Mouse (Mus musculus): ENCODE results near the gene Myg1. TPM values are rescaled to one million over a fixed set of nuclear protein-coding genes. Genes with fewer than 3 reads are reported as not detected.

Myg1 gene
- polyA plus RNA-seq (2015; fragmentation: Nextera tagmentation; extraction: Ambion mirVana), result 69.0 and 80.3 TPM in 2 replicates

GRCm38 (mm10) chr15:102331610-102332015 is at the start of gene Myg1:
Myg1 (plus strand) TSS chr15:102331709.

DNA sequence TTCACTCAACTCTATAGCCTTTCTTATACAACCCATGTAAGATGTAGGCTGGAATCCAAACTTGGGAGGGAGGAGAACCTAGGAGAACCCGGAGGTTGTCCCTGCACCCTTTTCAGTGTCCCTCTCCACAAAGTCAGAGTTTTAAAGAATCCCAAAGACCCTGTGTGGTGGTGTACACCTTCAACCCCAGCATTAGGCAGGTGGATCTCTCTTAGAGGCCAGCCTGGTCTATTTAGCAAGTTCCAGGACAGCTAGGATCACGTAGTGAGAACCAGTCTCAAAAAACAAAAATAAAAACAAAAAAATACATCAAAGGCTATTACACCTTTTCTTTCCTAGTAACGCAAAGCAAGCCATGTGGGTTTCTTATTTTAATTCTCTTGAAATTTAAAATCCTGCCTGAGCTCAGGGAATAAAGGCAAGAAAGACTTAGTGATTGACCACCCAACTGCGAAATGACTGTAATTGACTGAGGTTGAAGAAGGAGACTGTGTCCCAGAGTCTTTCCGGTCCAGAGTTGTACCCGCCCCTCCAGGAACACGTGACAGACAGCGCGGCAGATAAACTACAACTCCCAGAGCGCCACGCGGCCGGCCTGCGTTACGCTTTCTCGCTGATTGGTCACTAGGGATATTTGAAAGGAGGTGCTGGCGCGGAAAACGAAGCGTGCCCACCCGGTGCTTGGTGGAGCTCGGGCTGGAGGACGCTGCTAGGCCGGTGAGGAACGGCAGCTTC is 35.7 kb upstream of the Myg1 start, which contains the start of gene Espl1:
Gene Espl1, plus strand, starts transcription at position 634 of the 735 bp plus-strand sequence.

GRCm38 (mm10) chr15:102326022-102326576 is 5.4 kb upstream of the Myg1 start, which contains the start of gene Pfdn5:
Pfdn5 (plus strand) TSS chr15:102326116.

DNA sequence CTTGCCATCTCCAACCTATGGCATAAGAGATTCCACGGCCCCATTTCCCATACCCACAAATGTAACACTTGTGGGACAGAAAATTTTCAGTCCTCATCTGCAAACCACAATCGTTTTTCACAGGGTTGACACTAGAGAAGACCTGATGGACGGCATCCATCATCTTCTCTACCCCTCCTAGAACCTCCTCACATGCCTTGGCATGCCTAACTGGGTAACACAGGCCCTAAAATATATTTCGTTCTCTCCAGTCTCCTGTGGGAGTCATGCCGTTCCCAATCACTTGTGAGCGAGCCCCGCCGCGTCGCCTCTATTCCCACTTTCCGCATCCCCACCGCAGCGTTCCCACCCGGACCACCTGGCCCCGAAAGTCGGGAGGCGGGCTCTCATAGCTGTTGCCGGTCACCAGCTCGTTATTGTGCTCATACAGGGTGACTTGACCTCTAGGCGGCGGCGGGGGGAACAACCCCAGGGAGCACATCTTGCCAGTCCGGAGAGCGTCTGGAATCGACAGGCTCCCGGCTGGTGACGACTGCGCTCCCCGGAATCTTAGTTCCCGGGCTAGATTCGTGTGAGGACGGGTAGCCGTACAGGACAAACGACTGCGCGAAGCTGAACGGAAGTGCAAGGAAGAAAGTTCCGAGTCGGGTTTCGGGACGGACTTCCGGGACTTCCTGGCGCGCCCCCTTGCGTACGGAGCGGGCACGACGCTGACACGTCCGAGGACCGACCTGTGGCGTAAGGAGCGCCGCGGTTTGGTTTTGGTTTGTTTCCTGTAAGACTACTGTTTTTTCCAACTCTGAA is 18.8 kb downstream of the Myg1 start, which contains the start of gene Aaas:
Gene Aaas, minus strand, starts transcription at position 634 of the 804 bp plus-strand sequence.

DNA sequence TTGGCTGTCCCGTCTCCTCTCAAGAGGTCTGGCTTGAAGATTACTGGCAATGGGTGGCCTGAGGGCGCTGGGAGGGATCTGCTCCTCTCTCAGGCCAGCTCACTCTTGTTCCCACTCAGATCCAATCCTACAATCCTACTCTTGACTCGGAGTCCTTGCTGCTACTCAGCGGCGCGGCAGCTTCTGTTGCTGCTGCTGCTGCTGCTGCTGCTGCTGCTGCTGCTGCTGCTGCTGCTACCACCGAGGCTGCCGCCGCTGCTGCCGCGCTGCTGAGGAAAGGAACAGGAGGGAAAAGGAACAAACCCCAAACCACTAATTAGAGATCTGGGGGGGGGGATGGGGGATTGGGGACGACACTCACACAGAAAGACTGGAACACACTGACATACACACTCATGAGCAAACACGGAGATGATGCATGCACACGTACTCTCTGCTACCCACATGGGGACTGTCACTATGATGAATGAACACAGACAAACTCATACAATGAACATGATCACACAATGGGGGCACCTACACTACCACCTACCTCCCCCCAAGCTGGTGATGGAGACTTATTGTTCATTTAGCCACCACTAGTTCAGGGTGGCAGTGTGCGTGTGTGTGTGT is 35.3 kb downstream of the Myg1 start, which contains the start of gene Sp7:
Gene Sp7, minus strand, starts transcription at position 450 of the 612 bp plus-strand sequence.

Other genes starting within 250 kb of the Myg1 start
- gene Tns2, start 231.3 kb upstream of the Myg1 start, polyA plus RNA-seq (2015; fragmentation: Nextera tagmentation; extraction: Ambion mirVana), result 8.8 and 10.3 TPM in 2 replicates
- gene Spryd3, start 195.5 kb upstream of the Myg1 start, polyA plus RNA-seq (2015; fragmentation: Nextera tagmentation; extraction: Ambion mirVana), result 107 and 114 TPM in 2 replicates
- gene Igfbp6, start 187.3 kb upstream of the Myg1 start, polyA plus RNA-seq (2015; fragmentation: Nextera tagmentation; extraction: Ambion mirVana), result 21.1 and 33.5 TPM in 2 replicates
- gene Soat2, start 181.2 kb upstream of the Myg1 start, polyA plus RNA-seq (2015; fragmentation: Nextera tagmentation; extraction: Ambion mirVana), result 0.21 TPM in 1 of 2 replicates, not detected in the other
- gene Zfp740, start 128.5 kb upstream of the Myg1 start, polyA plus RNA-seq (2015; fragmentation: Nextera tagmentation; extraction: Ambion mirVana), result 27.4 and 27.5 TPM in 2 replicates
- 44.0 and 46.0 TPM in 2 replicates for gene Csad, start 127.0 kb upstream of the Myg1 start, polyA plus RNA-seq (2015; fragmentation: Nextera tagmentation; extraction: Ambion mirVana)
- 1.0 and 2.9 TPM in 2 replicates for gene Itgb7, start 99.8 kb upstream of the Myg1 start, polyA plus RNA-seq (2015; fragmentation: Nextera tagmentation; extraction: Ambion mirVana)
- gene Rarg, start 74.2 kb upstream of the Myg1 start, polyA plus RNA-seq (2015; fragmentation: Nextera tagmentation; extraction: Ambion mirVana), result 7.1 and 7.7 TPM in 2 replicates
- gene Gm9918, start 61.1 kb upstream of the Myg1 start, polyA plus RNA-seq (2015; fragmentation: Nextera tagmentation; extraction: Ambion mirVana), result 0.06 and 0.10 TPM in 2 replicates
- 67.6 and 67.7 TPM in 2 replicates for gene Mfsd5, start 52.3 kb upstream of the Myg1 start, polyA plus RNA-seq (2015; fragmentation: Nextera tagmentation; extraction: Ambion mirVana)
- 1.8 and 2.0 TPM in 2 replicates for gene Espl1, start 35.4 kb upstream of the Myg1 start, polyA plus RNA-seq (2015; fragmentation: Nextera tagmentation; extraction: Ambion mirVana)
- 546 and 574 TPM in 2 replicates for gene Pfdn5, start 5.6 kb upstream of the Myg1 start, polyA plus RNA-seq (2015; fragmentation: Nextera tagmentation; extraction: Ambion mirVana)
- gene Aaas, start 19.1 kb downstream of the Myg1 start, polyA plus RNA-seq (2015; fragmentation: Nextera tagmentation; extraction: Ambion mirVana), result 29.8 and 30.2 TPM in 2 replicates
- gene Sp7, start 35.5 kb downstream of the Myg1 start, polyA plus RNA-seq (2015; fragmentation: Nextera tagmentation; extraction: Ambion mirVana), result 0.51 and 0.67 TPM in 2 replicates
- gene Sp1, start 74.4 kb downstream of the Myg1 start, polyA plus RNA-seq (2015; fragmentation: Nextera tagmentation; extraction: Ambion mirVana), result 2.4 and 2.8 TPM in 2 replicates
- gene Amhr2, start 113.7 kb downstream of the Myg1 start, polyA plus RNA-seq (2015; fragmentation: Nextera tagmentation; extraction: Ambion mirVana), result 0.09 and 0.28 TPM in 2 replicates
- 69.7 and 79.1 TPM in 2 replicates for gene Prr13, start 127.3 kb downstream of the Myg1 start, polyA plus RNA-seq (2015; fragmentation: Nextera tagmentation; extraction: Ambion mirVana)
- 117 and 122 TPM in 2 replicates for gene Pcbp2, start 138.8 kb downstream of the Myg1 start, polyA plus RNA-seq (2015; fragmentation: Nextera tagmentation; extraction: Ambion mirVana)
- gene Gm10337, start 172.0 kb downstream of the Myg1 start, polyA plus RNA-seq (2015; fragmentation: Nextera tagmentation; extraction: Ambion mirVana), result 14.2 TPM in 1 of 2 replicates, not detected in the other
- gene Map3k12, start 185.4 kb downstream of the Myg1 start, polyA plus RNA-seq (2015; fragmentation: Nextera tagmentation; extraction: Ambion mirVana), result 41.5 and 48.6 TPM in 2 replicates
- gene Tarbp2, start 186.5 kb downstream of the Myg1 start, polyA plus RNA-seq (2015; fragmentation: Nextera tagmentation; extraction: Ambion mirVana), result 81.1 and 92.2 TPM in 2 replicates
- gene Npff, start 193.2 kb downstream of the Myg1 start, polyA plus RNA-seq (2015; fragmentation: Nextera tagmentation; extraction: Ambion mirVana), result 11.5 and 12.7 TPM in 2 replicates